Mouse (Mus musculus) hematopoietic multipotent progenitor cell, adult 10-12 weeks (in vitro differentiated cells): Measurements from ENCODE around the gene Olfr1364. TPM values are rescaled to one million over a fixed set of nuclear protein-coding genes. Genes with fewer than 3 reads are reported as not detected.

Source experiments
- polyA plus RNA-seq: library from polyadenylated mRNA; stranded (reverse); fragments of >175 nt; gene quantifications from 2 replicates; pipeline ENCODE4 v1.2.3, GENCODE M21; 2012; ENCODE audit warnings: low replicate concordance

The Olfr1364 gene
- not detected in 2 replicates for polyA plus RNA-seq

GRCm38 (mm10) chr13:21581659-21582058 lies at the start of gene Olfr1364:
Gene Olfr1364, minus strand, starts transcription at chr13:21581759.

GRCm38 (mm10) chr13:21613922-21614321 lies 32.4 kb upstream of the Olfr1364 start, which contains the start of gene Olfr1362:
Gene Olfr1362, minus strand, starts transcription at chr13:21614022.

GRCm38 (mm10) chr13:21559793-21560192 lies 21.8 kb downstream of the Olfr1364 start, which contains the start of gene Olfr1535:
Gene Olfr1535, minus strand, starts transcription at chr13:21559893.

DNA sequence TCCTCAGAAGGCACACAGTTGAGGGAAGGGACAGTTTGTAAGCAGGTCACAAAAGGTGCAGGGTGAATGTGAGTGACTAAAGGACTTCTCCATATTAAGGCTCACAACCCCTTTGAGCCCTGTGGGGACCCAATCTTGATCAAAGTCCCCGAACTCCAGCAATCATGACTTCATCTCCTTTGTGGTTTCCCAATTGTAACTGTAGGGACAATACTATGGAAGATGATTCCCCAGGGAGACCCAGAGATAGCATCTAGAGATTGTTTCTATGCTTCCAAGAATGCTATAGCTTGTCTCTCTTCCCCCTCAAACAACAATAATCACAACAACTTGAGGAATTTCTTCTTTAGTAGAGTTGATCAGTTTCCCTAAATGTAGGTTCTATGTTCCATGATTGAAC lies 38.9 kb downstream of the Olfr1364 start, which contains the start of gene Olfr1366:
TSS of gene Olfr1366 (minus strand) at position 101 of the 400 bp plus-strand sequence.

GRCm38 (mm10) chr13:21530781-21531201 lies 50.8 kb downstream of the Olfr1364 start, which contains the start of gene Zkscan8:
Gene Zkscan8, minus strand, starts transcription at chr13:21531120.

Other genes starting within 250 kb of the Olfr1364 start
- gene Olfr1367, start 234.8 kb downstream of the Olfr1364 start, polyA plus RNA-seq, result not detected in 2 replicates
- gene Zscan12, start 218.9 kb downstream of the Olfr1364 start, polyA plus RNA-seq, result 0.94 and 0.97 TPM in 2 replicates
- gene Zkscan3, start 179.0 kb downstream of the Olfr1364 start, polyA plus RNA-seq, result 6.9 and 8.3 TPM in 2 replicates
- 0.19 TPM in 1 of 2 replicates, not detected in the other for gene Pgbd1, start 140.7 kb downstream of the Olfr1364 start, polyA plus RNA-seq
- 7.6 and 8.1 TPM in 2 replicates for gene Zscan26, start 128.0 kb downstream of the Olfr1364 start, polyA plus RNA-seq
- 0.65 and 1.1 TPM in 2 replicates for gene Nkapl, start 113.2 kb downstream of the Olfr1364 start, polyA plus RNA-seq
- 0.07 TPM in 1 of 2 replicates, not detected in the other for gene Zkscan4, start 102.9 kb downstream of the Olfr1364 start, polyA plus RNA-seq
- not detected in 2 replicates for gene Gm10065, start 102.3 kb downstream of the Olfr1364 start, polyA plus RNA-seq
- gene AK157302, start 86.5 kb downstream of the Olfr1364 start, polyA plus RNA-seq, result 0.21 and 0.27 TPM in 2 replicates
- gene Gm11273, start 80.3 kb downstream of the Olfr1364 start, polyA plus RNA-seq, result 5.8 and 7.5 TPM in 2 replicates
- 3.4 and 5.8 TPM in 2 replicates for gene Zkscan8, start 50.6 kb downstream of the Olfr1364 start, polyA plus RNA-seq
- not detected in 2 replicates for gene Olfr1366, start 39.0 kb downstream of the Olfr1364 start, polyA plus RNA-seq
- gene Olfr1535, start 21.9 kb downstream of the Olfr1364 start, polyA plus RNA-seq, result not detected in 2 replicates
- not detected in 2 replicates for gene Olfr1362, start 32.3 kb upstream of the Olfr1364 start, polyA plus RNA-seq
- not detected in 2 replicates for gene Olfr11, start 60.8 kb upstream of the Olfr1364 start, polyA plus RNA-seq
- gene Olfr1361, start 81.6 kb upstream of the Olfr1364 start, polyA plus RNA-seq, result not detected in 2 replicates
- gene Olfr1360, start 95.6 kb upstream of the Olfr1364 start, polyA plus RNA-seq, result not detected in 2 replicates
- not detected in 2 replicates for gene Olfr1359, start 116.4 kb upstream of the Olfr1364 start, polyA plus RNA-seq
- 2.0 TPM in 1 of 2 replicates, not detected in the other for gene Hist1h2bl, start 134.4 kb upstream of the Olfr1364 start, polyA plus RNA-seq
- 11.2 and 13.3 TPM in 2 replicates for gene Hist1h2ai, start 134.7 kb upstream of the Olfr1364 start, polyA plus RNA-seq
- gene Hist1h3h, start 135.9 kb upstream of the Olfr1364 start, polyA plus RNA-seq, result 20.5 and 29.9 TPM in 2 replicates
- gene Hist1h2bm, start 140.3 kb upstream of the Olfr1364 start, polyA plus RNA-seq, result 0.85 and 0.91 TPM in 2 replicates
- gene Hist1h4j, start 153.3 kb upstream of the Olfr1364 start, polyA plus RNA-seq, result 0.72 and 1.6 TPM in 2 replicates
- gene Hist1h4k, start 168.7 kb upstream of the Olfr1364 start, polyA plus RNA-seq, result 10.5 and 30.0 TPM in 2 replicates
- 17.5 and 23.9 TPM in 2 replicates for gene Hist1h2ak, start 172.1 kb upstream of the Olfr1364 start, polyA plus RNA-seq
- gene Hist1h2bn, start 172.4 kb upstream of the Olfr1364 start, polyA plus RNA-seq, result 0.92 TPM in 1 of 2 replicates, not detected in the other
- 4.1 TPM in 1 of 2 replicates, not detected in the other for gene Hist1h1b, start 198.9 kb upstream of the Olfr1364 start, polyA plus RNA-seq
- gene Hist1h3i, start 201.6 kb upstream of the Olfr1364 start, polyA plus RNA-seq, result 6.5 and 18.1 TPM in 2 replicates
- gene Hist1h2an, start 205.5 kb upstream of the Olfr1364 start, polyA plus RNA-seq, result 15.3 and 16.1 TPM in 2 replicates
- 0.47 and 2.4 TPM in 2 replicates for gene Hist1h2bp, start 205.7 kb upstream of the Olfr1364 start, polyA plus RNA-seq
- gene Hist1h2bq, start 228.4 kb upstream of the Olfr1364 start, polyA plus RNA-seq, result 5.8 and 8.5 TPM in 2 replicates
- 1,820 and 2,295 TPM in 2 replicates for gene Hist1h2ao, start 228.7 kb upstream of the Olfr1364 start, polyA plus RNA-seq
- 19.5 and 44.0 TPM in 2 replicates for gene Hist1h4m, start 230.0 kb upstream of the Olfr1364 start, polyA plus RNA-seq